Mouse (Mus musculus) liver, embryonic 16.5 days (tissue): ENCODE data around the gene Fam104a. TPM values are rescaled to one million over a fixed set of nuclear protein-coding genes. Genes with fewer than 3 reads are reported as not detected.

ENCODE experiments used
- ATAC-seq: fragments of 200-750 bp; cut with Nextera tagmentation; 2 replicates; pipeline ENCODE4 v1.8.0; 2017; ENCODE audit warnings: low read depth, mild to moderate bottlenecking, moderate number of reproducible peaks, moderate library complexity
- H3K27ac ChIP-seq: fragments of 300-500 bp; sonication (generic); 2 replicates; pipeline ENCODE4 v1.5.1; 2014; ENCODE audit warnings: mild to moderate bottlenecking, low read length
- H3K27me3 ChIP-seq: fragments of 300-500 bp; sonication (generic); 2 replicates; pipeline ENCODE4 v1.6.1; 2014; ENCODE audit warnings: low read depth, low read length, mixed read lengths; ENCODE audit not compliant: control insufficient read depth, insufficient read depth
- H3K36me3 ChIP-seq: fragments of 300-500 bp; sonication (generic); 2 replicates; pipeline ENCODE4 v1.6.1; 2014; ENCODE audit warnings: mild to moderate bottlenecking; ENCODE audit not compliant: control insufficient read depth, insufficient read depth
- H3K4me1 ChIP-seq: fragments of 300-500 bp; sonication (generic); 2 replicates; pipeline ENCODE4 v1.6.1; 2014; ENCODE audit warnings: low read depth, low read length, mixed read lengths; ENCODE audit not compliant: control insufficient read depth
- H3K4me2 ChIP-seq: fragments of 300-500 bp; sonication (generic); 2 replicates; pipeline ENCODE4 v1.6.1; 2014; ENCODE audit warnings: low read depth, low read length, mixed read lengths
- H3K4me3 ChIP-seq: fragments of 300-500 bp; sonication (generic); 2 replicates; pipeline ENCODE4 v1.5.1; 2014; ENCODE audit warnings: low read depth, mild to moderate bottlenecking, low read length
- H3K9ac ChIP-seq: fragments of 300-500 bp; sonication (generic); 2 replicates; pipeline ENCODE4 v1.6.1; 2014; ENCODE audit warnings: low read depth, low read length
- H3K9me3 ChIP-seq: fragments of 300-500 bp; sonication (generic); replicated peaks from 2 replicates; pipeline ENCODE4 v1.6.1; 2016; ENCODE audit warnings: low read length; ENCODE audit not compliant: control insufficient read depth
- WGBS: fragments of 180-500 bp; shearing (Covaris S2); extraction: QIAGEN DNeasy Blood & Tissue Kit; methylation state at CpG from one replicate; pipeline ENCODE4 v1.1.7; 2014; ENCODE audit not compliant: insufficient replicate concordance; 5-methylcytosine and 5-hydroxymethylcytosine counted together
- polyA plus RNA-seq: library from polyadenylated mRNA; unstranded; fragments of >200 nt; fragmentation: Nextera tagmentation; extraction: Ambion mirVana; gene quantifications from 2 replicates; pipeline ENCODE4 v1.2.1, GENCODE M21; 2015

Fam104a gene
- polyA plus RNA-seq, 1 experiment from 2014 or later: 39.2 TPM

GRCm38 (mm10) chr11:113687031-113687430, 3.1 kb upstream of the Fam104a start:
- H3K4me2 ChIP-seq: no peak overlapping the region
- H3K9me3 ChIP-seq: no peaks in the 10 kb centered on the region
- peaks cover 15% of the 10 kb centered on the region for H3K4me1 ChIP-seq
- H3K9ac ChIP-seq: no peak overlapping the region
- no peak overlapping the region for H3K4me3 ChIP-seq
- H3K27ac ChIP-seq: no peak overlapping the region
- WGBS: 87% methylated on average over 2 of the region's 2 CpGs
- H3K27me3 ChIP-seq: no peaks in the 10 kb centered on the region
- no peak for ATAC-seq
- H3K36me3 ChIP-seq: peaks cover 7% of the 10 kb centered on the region

DNA sequence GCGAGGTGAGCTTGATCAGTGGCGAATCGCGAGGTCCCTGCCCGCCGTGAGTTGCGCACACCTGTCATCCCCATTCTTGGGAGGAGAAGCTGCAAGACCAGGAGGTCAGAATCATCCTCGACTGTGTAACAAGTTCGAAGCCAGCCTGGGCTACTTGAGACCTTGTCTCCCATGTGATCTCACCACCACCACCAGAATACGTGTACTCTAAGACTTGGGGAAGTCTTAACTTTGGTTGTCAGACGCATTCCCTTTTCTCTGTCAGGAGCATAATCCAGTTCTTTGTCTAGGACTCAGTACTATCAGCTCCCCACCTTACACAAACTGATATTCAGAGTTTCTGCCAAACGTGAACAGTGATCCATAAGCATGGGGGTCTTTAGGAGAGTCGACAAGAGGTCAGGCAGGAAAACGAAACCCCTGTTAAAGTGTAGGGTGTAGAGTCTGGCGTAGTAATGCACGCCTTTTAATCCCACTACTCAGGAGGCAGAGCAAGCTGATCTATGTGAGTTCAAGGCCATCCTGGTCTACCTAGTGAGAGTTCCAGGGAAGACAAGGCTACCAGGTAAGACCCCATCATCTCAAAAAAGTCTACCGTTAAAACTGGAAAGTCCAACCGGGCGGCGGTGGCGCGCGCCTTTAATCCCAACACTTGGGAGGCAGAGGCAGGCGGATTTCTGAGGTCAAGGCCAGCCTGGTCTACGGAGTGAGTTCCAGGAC, 912 bp upstream of the Fam104a start:
- Histone ChIP-seq H3K4me3 (peak overlapping the region; percentile 98), H3K9ac (peak overlapping the region; percentile 99), H3K36me3 (peaks cover 7% of the 10 kb centered on the region; the same call in 1 of the 2 replicates), H3K4me1 (peaks cover 34% of the 10 kb centered on the region), H3K27me3 (no peaks in the 10 kb centered on the region), H3K4me2 (peak overlapping the region; percentile 64), H3K9me3 (no peaks in the 10 kb centered on the region), H3K27ac (peak overlapping the region; percentile 99)
- ATAC-seq: no peak
- WGBS: 38% methylated on average over 25 of the region's 25 CpGs

GRCm38 (mm10) chr11:113683627-113683956, 363 bp downstream of the Fam104a start:
- no peak for ATAC-seq
- WGBS: under 1% methylated on average over 37 of the region's 38 CpGs
- H3K4me3 ChIP-seq: peak overlapping the region; percentile 98
- peaks cover 5% of the 10 kb centered on the region; the same call in 1 of the 2 replicates for H3K36me3 ChIP-seq
- H3K9me3 ChIP-seq: no peaks in the 10 kb centered on the region
- H3K9ac ChIP-seq: peak overlapping the region; percentile 99
- H3K27ac ChIP-seq: peak overlapping the region; percentile 99
- H3K4me1 ChIP-seq: peaks cover 43% of the 10 kb centered on the region
- no peaks in the 10 kb centered on the region for H3K27me3 ChIP-seq
- peak overlapping the region; percentile 64 for H3K4me2 ChIP-seq

GRCm38 (mm10) chr11:113682897-113683626, 893 bp downstream of the Fam104a start:
- ATAC-seq: peak; percentile 72
- peaks cover 47% of the 10 kb centered on the region for H3K4me1 ChIP-seq
- WGBS: 5% methylated on average over 38 of the region's 38 CpGs

DNA sequence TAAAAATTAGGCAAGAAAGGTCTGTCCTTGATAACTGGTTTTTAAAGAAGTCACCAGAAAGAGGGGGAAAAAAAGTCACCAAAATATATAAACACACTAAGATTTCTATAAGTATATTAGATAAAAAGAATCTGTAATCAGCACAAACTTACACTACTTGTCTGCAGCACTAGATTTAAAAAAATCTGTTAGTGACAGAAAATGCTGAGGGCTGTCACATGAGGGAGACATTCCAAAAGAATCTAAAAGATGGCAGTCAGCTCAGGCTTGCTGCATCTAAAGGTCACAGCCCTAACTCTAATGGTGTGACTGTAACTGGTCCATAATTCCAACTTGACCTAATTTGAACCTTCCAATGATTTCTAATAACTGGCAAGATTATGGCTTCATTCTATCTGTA, 2.0 kb downstream of the Fam104a start:
- Histone ChIP-seq H3K27me3 (no peaks in the 10 kb centered on the region), H3K4me1 (peaks cover 47% of the 10 kb centered on the region), H3K9me3 (no peaks in the 10 kb centered on the region), H3K4me3 (peak overlapping the region; percentile 98), H3K36me3 (peaks cover 8% of the 10 kb centered on the region), H3K9ac (peak overlapping the region; percentile 99), H3K27ac (peak overlapping the region; percentile 99), H3K4me2 (peak overlapping the region; percentile 64)
- no peak for ATAC-seq

More at GRCm38 (mm10) chr11:113682897-113683626, 893 bp downstream of the Fam104a start:
- Histone ChIP-seq H3K4me2 (peak overlapping the region; percentile 64), H3K9ac (peak overlapping the region; percentile 99), H3K4me3 (peak overlapping the region; percentile 98), H3K27me3 (no peaks in the 10 kb centered on the region), H3K36me3 (peaks cover under 1% of the 10 kb centered on the region; the same call in 1 of the 2 replicates), H3K9me3 (no peaks in the 10 kb centered on the region), H3K27ac (peak overlapping the region; percentile 99)

DNA sequence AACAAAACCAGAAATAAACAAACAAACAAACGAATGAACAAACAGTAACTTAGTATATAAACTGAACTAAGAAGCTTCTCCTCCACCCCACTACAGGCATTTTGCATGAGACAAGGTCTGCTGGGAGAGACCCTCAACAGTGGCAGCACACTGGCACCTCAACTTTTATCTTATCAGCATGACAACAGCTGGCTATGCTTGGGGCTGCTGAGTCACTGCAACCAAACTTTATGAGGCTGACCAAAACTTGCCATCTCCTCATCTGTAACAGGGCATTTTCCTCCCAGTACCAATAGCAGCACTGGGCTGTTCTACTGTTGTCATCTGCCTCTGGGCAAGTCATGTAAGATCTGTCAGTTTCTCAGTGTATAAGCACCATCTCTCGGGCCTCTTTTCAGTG, 3.0 kb downstream of the Fam104a start:
- Histone ChIP-seq H3K27me3 (no peaks in the 10 kb centered on the region), H3K9ac (peak overlapping the region; percentile 99), H3K4me3 (peak overlapping the region; percentile 98), H3K4me2 (peak overlapping the region; percentile 64), H3K36me3 (peaks cover 18% of the 10 kb centered on the region), H3K4me1 (peaks cover 47% of the 10 kb centered on the region), H3K27ac (peak overlapping the region; percentile 99), H3K9me3 (no peaks in the 10 kb centered on the region)
- ATAC-seq: peak; percentile 59
- 34% methylated on average over 2 of the region's 2 CpGs for WGBS

DNA sequence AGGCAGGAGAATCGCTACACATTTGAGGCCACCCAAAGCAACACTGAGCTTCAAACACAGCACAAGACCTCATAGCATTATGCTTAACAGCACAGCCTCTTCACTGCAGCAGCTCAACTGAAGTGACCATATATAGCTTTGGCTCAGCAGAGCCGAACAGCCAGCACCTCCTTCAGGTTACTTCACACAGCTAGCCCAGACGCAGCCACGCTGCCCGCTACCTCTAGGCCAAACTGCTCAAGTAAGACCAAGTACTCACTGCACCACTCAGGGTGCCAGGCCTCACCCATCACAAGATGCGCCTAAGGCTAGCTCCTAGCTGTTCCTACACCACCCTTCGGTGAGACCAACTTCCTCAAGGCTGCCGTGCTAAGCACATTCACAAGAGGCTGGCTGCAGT, 5.6 kb downstream of the Fam104a start:
- 78% methylated on average over 8 of the region's 8 CpGs for WGBS
- no peaks in the 10 kb centered on the region for H3K9me3 ChIP-seq
- H3K9ac ChIP-seq: peak overlapping the region; percentile 25; the same call in 1 of the 2 replicates
- no peaks in the 10 kb centered on the region for H3K27me3 ChIP-seq
- H3K36me3 ChIP-seq: peaks cover 37% of the 10 kb centered on the region
- H3K4me2 ChIP-seq: no peak overlapping the region; the same call in 1 of the 2 replicates
- ATAC-seq: no peak
- 0 out of 2 replicates have a peak overlapping the region, but pooled peaks have one; percentile 40 for H3K27ac ChIP-seq
- H3K4me3 ChIP-seq: no peak overlapping the region
- H3K4me1 ChIP-seq: peaks cover 36% of the 10 kb centered on the region

DNA sequence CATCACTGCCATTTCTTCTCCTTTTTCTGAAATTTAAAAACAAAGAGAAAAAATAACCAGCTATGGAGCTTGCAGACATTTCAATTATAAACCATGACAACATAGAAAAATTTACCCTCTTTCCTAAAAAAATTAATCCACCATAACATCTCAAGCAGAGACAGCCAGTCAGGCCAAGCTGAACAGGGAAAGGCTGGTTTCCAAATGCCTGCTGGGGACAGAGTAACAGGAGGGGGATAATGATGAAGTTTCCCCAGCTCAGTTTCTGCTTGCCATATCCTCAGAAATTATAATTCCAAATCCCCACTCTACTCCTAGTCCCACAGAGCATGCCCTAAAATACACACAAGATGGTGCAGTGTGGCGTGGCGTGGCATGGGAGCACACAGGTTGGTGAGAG, 6.6 kb downstream of the Fam104a start:
- Histone ChIP-seq H3K4me2 (no peak overlapping the region), H3K9ac (no peak overlapping the region), H3K27ac (no peak overlapping the region; the same call in 1 of the 2 replicates), H3K4me3 (no peak overlapping the region), H3K36me3 (peaks cover 47% of the 10 kb centered on the region), H3K4me1 (peaks cover 33% of the 10 kb centered on the region), H3K9me3 (no peaks in the 10 kb centered on the region), H3K27me3 (no peaks in the 10 kb centered on the region)
- ATAC-seq: no peak
- 79% methylated on average over 2 of the region's 2 CpGs for WGBS

GRCm38 (mm10) chr11:113676847-113677246, 7.1 kb downstream of the Fam104a start:
- 91% methylated on average over 2 of the region's 2 CpGs for WGBS
- no peak overlapping the region for H3K9ac ChIP-seq
- H3K36me3 ChIP-seq: peaks cover 48% of the 10 kb centered on the region
- H3K9me3 ChIP-seq: no peaks in the 10 kb centered on the region
- H3K4me3 ChIP-seq: no peak overlapping the region
- H3K27ac ChIP-seq: no peak overlapping the region
- H3K27me3 ChIP-seq: no peaks in the 10 kb centered on the region
- no peak overlapping the region for H3K4me2 ChIP-seq
- ATAC-seq: no peak
- H3K4me1 ChIP-seq: peaks cover 32% of the 10 kb centered on the region
